Mouse (Mus musculus): ENCODE data around the gene Dennd6b.

The Dennd6b gene

DNA sequence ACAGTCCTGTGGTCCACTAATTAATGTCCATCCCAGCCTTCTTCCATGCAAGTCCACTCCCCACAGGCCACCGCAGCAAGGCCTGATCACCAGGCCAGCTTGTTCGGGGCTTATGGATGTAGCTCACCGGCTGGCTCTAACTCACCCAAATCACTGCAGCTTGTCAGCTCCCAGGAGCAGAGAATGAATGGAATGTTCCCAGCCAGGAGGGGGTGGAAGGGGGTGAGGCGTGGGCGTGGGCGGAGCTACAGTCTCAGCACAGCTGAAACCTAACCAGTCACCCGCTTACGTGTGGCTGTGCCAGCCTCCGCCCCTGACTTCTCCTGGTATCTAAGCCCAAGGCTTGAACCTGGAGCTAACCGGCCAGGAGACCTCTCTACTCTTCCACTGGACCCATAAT is 26.9 kb downstream of the Dennd6b start:
- in situ Hi-C loops (cut with MboI; ENCODE audit: unreplicated experiment in 2 of 2) = no loop called here

DNA sequence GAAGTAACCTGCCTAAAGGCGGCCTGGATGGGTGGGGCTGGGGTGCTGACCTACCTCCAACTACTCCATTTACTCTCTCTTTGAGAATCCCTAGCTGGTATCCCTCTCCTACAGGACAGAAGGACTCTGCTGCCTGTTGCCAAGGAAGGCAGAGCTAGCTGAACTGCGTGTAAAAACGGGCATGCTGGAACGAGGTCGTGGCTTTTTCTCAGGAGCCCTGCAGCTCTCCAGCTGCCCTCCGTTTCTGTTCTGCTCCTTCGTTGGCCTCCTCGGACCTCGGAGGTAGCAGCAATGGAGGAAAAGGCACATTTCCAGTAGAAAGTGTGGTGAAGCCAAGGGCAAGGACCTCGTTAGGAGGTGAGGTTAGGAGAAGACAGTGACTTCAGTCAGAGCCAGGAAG is 27.4 kb downstream of the Dennd6b start:
- in situ Hi-C loops (cut with MboI; ENCODE audit: unreplicated experiment in 2 of 2) = no loop called here

DNA sequence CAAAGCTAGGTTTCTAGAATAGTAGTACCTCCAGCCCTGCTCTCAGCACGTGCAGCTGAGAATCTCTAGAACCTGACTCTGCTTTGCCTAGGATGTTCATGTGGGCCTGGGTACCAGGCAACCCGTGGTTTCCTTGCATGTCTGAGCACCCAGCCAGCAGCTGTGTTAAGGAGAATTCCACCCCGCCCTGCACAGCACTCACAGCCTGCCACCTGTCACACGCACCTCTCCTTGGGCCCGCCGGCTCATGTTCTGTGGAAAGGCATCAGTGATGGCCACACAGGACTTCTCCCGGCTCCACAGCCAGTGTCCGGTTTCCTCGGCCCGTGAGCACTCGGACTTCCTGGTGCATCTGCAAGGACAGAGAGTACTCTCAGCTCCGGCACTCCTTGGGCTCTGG is 30.8 kb downstream of the Dennd6b start:
- in situ Hi-C loops (cut with MboI; ENCODE audit: unreplicated experiment in 2 of 2) = no loop called here

DNA sequence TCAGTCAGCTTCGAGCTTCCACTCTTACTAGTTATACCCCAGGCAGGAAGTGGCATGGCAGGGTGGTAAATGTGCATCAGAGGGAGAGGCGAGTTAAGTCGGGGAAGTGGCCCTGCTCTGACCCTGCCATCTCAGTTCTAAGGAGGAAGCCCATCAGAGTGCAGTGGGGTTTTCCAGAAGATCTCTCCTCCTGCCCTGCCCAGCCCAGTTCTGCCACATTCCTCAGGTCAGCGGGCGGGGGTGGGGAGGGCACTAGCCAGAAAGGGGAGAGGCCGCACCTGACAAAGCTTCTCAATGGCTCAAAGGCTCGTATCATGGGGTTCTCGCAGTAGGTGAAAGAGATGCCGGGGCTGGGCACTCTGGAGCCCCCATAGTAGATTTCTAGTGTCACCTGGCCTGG is 34.9 kb downstream of the Dennd6b start:
- in situ Hi-C loops (cut with MboI; ENCODE audit: unreplicated experiment in 2 of 2) = no loop called here

DNA sequence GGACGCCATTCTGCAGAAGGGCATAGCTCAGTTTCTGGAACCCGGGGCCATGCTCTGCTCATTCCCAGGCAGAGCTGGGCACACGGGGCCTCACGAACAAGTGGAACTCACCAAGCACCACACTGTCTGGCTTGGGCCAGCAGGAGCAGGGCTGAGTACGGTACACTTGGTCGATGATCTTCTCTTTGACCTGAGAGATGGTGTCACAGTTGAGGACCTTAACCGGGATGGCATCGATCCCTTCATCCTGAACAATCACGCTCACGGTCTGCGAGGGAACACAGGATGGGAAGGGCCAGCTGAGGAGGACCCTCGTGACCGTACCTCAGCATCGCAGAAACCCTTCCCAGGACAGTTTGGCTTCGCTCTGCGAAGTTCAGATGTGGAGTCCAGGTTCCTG is 37.8 kb downstream of the Dennd6b start:
- in situ Hi-C loops (cut with MboI; ENCODE audit: unreplicated experiment in 2 of 2) = loop anchor here (5.0 kb wide), 2 partner anchors 34 to 49 kb away; no protein-coding TSS in a partner anchor

DNA sequence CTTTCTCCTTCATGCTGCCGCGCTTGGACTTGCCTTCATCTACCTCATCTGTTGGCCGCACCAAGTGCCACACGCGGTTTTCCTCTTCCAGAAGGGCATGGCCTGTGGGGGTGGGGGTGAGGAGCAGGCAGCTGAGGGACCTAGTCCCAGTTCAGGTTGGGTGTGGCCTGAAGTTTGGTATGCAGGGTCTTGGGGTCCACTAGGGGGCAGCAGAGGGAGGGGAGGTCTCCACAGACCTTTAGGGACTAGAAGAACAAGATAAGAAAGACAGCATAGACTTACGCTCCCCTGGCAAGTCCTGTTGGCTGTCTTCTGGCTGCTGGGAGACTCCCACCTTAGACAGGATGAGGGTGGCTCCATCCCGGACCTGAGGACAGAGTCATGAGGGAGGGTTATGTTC is 38.3 kb downstream of the Dennd6b start:
- in situ Hi-C loops (cut with MboI; ENCODE audit: unreplicated experiment in 2 of 2) = loop anchor here (5.0 kb wide), 2 partner anchors 34 to 49 kb away; no protein-coding TSS in a partner anchor

DNA sequence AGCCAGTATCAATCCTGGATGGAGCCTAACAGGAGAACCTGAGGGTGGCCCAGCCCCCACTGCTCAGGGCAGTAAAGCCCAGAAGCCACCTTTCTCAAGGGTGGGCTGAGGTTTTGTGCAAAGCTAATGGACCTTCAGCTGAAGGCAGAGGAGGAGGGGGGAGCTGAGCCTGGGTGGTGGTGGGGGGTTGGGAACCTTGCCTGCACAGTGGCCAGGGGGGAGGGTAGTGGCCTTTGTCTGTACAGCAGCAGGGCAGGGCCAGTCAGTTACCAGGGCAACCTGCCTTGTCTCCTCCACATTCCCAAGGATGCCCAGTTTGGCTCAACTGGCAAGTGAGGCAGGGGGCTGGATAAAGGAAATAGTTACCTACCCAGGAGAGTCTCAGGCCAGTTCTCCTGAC is 44.0 kb downstream of the Dennd6b start:
- in situ Hi-C loops (cut with MboI; ENCODE audit: unreplicated experiment in 2 of 2) = no loop called here

DNA sequence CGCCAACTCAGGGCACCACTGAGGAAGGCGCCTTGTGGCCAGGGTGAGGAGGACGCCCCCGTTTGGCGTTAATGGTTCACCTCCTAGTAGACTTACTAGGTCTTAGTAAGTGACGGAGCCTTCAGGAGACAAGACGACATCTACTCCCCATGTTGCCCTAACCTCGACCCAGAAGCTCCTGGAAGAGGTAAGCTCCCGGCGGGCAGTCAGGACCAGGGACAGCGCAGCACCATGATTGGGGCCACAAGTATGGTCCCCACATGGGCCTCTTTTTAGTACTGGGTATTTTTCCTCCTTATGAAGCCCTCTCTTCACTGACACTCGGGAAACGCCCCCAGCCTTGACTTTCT is 46.3 kb downstream of the Dennd6b start:
- in situ Hi-C loops (cut with MboI; ENCODE audit: unreplicated experiment in 2 of 2) = no loop called here

DNA sequence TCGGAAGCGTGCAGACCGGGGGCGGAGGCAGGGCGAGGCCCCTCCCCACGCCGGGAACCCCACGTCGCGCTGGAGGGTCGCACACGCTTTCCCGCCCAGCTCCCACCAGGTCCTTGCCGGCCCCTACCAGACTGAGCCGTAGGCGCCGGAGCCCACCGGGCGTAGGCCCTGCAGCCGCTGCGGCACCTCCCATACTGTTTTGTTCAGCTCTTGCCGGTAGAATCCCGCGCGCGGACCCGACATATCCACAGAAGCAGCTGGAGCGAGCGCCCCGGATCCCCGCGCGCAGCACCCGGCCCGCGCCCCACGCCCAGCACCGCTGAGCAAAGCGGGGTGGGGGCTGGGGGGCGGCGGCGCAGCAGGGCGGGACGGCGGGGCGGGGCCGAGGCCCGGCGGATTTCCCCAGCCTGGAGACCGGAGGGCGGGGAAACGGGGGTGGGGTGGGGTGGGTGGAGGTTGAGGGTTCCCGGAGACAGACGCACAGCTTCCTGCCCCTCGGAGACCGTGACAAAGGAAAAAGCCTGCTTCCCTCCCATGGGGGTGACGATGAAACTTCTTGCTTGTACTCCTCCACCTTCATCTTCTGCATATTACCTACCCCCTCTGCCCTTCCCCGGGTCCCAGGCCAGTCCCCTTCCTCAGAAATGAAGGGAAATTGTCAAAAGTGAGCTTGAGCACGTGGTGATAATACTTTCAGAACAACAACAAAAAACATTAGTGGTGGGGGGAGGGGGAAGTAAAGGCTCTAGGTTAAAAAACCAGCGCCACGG is 46.8 kb downstream of the Dennd6b start, which contains the start of gene Mapk11:
Gene Mapk11 (minus strand): TSS at position 358 of the 770 bp plus-strand sequence.
- in situ Hi-C loops (cut with MboI; ENCODE audit: unreplicated experiment in 2 of 2) = no loop called here

DNA sequence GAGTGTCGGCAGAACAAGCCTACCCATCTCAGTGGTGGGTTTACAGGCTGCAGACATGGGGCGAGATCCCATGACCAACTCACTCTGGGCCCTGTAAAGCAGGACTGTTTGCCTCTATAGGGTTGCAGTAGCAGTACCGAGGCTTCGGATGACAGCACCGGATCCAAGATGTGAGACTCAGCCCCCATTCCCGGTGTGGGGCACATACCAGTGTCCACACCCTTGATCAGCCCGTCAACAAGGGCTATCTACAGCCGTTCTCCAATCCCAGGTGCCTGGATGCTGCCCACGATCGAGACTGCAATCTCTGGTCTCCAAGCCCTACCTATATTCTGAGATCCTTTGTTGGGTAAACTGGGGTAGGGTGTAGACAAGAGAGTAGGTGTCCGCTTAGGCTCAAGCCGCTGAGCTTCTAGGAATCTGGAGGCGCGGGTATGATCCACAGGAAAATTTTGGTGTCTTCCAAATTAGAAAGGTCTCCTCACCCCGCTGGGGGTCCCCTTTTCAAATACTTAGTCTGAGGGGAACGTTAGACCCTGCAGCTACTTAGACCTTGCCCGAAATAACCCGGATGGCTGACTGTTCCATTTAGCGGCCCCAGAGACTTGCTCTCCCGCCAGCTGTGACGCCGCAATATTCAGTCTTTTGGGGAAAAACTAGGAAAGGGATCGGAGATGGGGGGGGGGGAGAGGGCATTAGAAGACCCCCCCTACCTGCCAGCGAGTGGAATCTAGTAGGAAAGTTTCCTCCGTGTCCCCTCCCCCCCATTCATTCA is 47.6 kb downstream of the Dennd6b start:
- in situ Hi-C loops (cut with MboI; ENCODE audit: unreplicated experiment in 2 of 2) = no loop called here

DNA sequence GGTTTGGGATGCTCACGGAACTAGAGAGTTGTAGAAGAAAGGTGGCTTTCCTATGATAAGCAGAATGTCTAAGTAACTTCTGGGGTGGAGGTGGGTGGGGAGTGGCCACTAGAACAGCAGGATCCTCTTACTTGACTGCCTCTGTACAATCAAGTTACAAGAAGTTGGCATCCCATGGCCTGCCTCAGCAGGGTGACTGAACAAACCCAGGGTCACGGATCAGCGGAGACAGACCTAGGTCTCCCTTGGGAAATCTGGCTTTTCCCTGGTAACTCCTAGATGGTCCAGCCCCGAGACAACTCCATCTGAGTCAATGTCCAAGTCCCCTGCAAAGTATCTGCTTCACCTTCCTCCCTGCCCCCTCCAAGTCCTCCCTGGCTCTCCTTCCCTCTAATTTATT is 48.4 kb downstream of the Dennd6b start:
- in situ Hi-C loops (cut with MboI; ENCODE audit: unreplicated experiment in 2 of 2) = no loop called here

DNA sequence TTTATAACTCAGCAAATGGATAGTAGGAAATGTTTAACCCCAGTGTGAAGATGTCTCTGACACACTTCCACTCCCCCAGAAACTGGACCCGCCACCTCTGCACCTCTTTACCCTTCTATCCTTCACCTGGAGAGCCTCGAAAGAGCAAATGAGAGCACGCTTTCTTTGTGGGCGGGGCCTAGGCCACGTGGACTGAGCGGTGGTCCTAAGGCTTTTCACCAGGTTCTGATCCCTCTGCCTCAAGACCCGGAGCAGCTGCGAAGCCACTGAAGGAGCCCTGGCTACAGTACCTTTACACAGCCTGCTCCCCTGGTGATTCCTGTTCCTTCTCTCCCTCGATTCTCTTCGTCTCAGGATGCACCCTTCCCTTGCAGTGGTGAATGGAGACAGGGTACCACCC is 48.8 kb downstream of the Dennd6b start:
- in situ Hi-C loops (cut with MboI; ENCODE audit: unreplicated experiment in 2 of 2) = no loop called here

DNA sequence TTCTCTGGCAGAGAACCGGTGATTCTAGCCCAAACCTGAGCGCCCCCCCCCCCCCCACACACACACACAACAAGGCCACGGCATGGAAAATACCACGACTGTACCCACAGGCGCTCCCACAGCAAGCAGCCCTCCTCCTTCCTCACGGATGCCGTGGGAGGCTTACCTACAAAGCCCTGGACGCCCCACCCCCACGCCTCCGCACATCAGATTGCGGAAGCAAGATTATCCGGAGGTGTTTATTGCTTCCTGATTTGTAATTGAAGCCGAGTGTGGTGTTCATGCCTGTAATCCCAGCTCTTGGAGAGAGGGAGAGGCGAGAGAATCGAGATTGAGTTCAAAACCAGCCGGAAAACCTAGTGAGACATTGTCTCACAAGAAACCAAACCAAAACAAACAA is 49.3 kb downstream of the Dennd6b start:
- in situ Hi-C loops (cut with MboI; ENCODE audit: unreplicated experiment in 2 of 2) = no loop called here

DNA sequence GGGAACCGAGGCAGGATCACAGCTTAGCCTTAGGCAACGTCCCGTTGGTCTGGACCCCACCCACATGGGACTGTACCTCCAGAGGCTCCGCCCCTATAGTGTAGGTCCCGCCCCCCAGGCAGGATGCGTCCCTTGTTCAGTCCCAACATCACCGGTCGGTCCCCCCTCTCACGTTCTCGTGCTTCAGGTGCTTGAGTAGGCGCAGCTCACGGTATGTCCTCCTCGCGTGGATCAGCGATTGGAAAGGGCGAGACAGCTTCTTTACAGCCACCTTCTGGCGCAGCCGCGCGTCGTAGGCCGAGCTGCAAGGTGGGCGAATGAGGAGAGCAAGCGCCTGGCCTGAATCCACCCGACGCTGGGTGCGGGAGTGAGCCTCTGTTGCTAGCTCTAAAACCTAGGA is 49.8 kb downstream of the Dennd6b start:
- in situ Hi-C loops (cut with MboI; ENCODE audit: unreplicated experiment in 2 of 2) = no loop called here

DNA sequence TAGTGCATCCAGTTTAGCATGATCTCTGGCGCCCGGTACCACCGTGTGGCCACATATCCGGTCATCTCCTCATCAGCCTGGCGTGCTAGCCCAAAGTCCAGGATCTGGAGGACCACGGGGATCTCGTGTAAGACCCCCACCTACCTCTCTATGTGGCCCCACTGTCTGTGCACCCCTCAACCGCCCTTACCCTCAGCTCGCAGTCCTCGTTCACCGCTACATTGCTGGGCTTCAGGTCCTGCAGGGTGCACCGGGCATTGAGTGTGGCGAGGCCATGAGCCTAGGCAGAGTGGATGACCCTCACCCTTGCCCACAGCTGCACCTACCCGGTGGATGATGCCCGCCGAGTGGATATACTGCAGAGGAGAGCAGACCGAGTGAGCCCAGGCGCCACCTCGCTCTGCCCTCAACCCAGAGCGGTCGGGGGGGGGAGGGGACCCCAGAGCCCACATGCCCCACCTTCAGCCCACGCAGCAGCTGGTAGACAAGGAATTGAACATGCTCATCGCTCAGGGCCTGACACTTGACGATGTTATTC is 50.4 kb downstream of the Dennd6b start:
- in situ Hi-C loops (cut with MboI; ENCODE audit: unreplicated experiment in 2 of 2) = no loop called here

DNA sequence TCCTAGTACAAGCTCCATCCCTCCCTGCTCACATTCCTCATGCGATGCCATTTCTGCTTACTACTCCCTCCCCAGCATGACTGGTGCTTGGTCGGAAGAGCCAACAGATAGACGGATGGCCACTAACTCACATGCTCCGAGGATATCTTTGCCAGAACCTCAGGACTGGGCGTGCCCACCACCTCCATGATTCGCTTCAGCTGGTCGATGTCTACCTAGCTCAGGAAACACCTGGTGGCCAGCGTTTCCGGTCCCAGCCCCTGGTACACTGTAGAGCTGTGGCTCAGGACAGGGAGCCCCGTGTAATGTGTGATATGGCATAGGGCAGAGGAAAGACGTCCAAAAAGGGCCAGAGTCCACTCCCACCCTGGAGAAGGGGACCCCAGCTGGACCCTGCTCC is 51.3 kb downstream of the Dennd6b start:
- in situ Hi-C loops (cut with MboI; ENCODE audit: unreplicated experiment in 2 of 2) = no loop called here

DNA sequence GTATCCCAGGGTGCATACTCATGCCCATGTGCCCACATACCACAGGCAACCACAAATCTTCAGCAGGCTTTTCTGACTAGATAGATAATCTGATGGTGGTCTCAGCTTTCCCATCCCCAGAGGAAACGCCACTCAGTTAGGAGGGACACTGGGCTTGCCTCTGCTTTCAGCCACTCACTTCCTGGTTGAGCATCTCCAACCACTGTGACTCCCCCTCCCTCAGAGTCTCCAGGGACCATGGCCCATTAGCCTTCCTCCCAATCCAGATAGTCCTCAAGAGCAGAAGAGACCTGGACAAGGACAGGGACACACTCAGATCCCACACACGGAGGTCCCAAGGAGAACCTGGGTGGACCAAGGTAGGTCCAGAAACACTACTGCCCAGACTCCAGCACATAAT is 53.2 kb downstream of the Dennd6b start:
- in situ Hi-C loops (cut with MboI; ENCODE audit: unreplicated experiment in 2 of 2) = no loop called here

DNA sequence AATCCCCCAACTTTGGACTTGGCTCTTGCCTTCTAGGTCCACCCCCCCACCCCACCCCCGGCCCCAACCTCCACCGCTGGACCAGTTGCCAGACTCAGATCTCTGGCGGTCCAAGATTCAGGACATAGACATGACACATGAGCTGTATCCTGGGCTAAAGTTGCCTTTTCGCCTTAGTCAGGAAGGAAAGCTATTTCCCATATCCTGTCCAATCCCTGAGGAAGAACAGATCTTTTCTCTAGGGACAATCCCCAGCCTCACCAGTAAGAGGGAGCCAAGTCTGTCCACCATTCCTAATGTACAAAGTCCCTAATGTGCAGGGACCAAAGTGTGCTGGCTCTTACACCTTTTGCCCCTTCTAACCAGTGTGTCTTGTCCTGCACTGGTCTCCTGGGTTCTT is 54.4 kb downstream of the Dennd6b start:
- in situ Hi-C loops (cut with MboI; ENCODE audit: unreplicated experiment in 2 of 2) = no loop called here

DNA sequence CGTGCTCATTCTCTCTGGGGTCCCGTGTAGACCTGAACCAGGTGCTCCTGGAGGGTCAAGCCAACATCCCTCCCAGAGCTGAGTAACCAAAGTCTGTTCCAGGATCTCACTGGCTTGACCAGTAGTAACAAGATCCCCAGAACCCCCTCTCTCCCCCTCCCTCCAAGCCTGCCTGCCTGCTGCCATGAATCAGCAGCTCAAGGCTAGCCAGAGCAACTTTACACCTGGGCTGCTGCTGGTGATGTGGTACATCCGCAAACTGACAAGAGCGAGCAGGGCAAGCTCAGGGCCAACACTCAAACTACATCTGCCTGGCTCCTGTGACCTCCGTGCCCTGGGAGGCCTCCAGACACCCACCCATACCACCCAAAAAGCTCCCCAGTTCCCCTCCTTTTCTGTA is 54.9 kb downstream of the Dennd6b start:
- in situ Hi-C loops (cut with MboI; ENCODE audit: unreplicated experiment in 2 of 2) = no loop called here

DNA sequence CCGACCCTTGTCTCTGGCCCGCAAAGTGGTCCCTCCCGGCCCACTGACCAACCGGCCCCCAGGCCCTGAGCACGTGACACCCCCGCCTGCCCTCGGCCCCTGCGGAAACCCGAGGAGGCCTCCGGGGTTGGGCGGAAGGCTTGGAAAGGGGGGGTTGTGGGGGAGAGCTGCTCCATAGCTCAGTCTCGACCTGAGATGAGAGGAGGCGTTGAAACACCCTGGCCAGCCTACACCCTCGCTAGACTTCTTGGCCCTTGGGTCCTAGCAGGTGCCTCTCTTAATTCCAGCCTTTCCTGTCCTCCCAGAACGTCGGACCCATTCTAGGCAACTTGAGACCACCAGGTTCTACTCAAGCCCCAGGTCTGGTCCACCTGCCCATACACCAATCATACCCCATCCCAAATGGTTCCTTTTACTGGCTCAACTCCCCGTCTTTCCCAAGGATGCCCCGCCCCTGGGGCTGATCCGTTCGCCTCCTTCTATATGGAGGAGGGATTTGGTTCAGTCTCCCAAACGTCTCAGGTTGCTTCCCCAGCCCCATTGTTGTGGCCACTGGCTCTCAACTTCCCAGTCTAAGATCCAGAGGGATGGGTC is 55.5 kb downstream of the Dennd6b start, which contains the start of gene Mapk12:
Gene Mapk12 (minus strand): TSS at position 45 of the 594 bp plus-strand sequence.
- in situ Hi-C loops (cut with MboI; ENCODE audit: unreplicated experiment in 2 of 2) = no loop called here

DNA sequence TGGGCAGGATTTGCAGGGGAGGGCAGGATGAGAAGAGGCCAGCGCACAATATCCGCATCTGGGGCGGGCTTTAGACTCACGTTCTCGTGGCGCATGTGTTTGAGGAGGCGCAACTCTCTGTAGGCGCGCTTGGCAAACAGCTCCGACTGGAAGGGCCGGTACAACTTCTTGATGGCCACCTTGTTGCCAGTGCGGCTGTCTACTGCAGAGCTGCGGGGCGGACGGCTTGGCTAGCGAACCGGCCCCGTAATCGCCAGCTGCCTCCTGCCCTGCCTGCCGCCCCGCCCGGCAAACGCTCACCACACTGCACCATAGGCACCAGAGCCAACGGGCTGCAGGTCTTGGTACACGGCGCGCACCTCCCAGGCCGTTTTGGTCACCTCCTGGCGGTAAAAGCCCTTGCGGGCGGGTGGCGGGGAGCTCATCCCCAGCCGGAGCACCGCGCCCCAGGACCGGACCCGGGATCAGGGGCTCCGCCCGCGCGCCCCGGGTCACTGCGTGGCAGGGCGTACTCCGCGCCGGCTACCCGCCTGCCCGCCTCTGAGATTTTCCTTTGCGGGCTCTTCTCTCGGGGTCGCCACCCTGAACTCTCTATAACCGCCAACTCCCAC is 56.1 kb downstream of the Dennd6b start:
- in situ Hi-C loops (cut with MboI; ENCODE audit: unreplicated experiment in 2 of 2) = no loop called here
